Mouse (Mus musculus): Measurements from ENCODE around the gene Dhx34. TPM values are rescaled to one million over a fixed set of nuclear protein-coding genes. Genes with fewer than 3 reads are reported as not detected.
A peak's percentile ranks its signal among the peaks of the same experiment; 100 is the strongest.

Gene Dhx34
- total RNA-seq, 2 experiments from 2014 or later, result 7.5 to 9.9 TPM

DNA sequence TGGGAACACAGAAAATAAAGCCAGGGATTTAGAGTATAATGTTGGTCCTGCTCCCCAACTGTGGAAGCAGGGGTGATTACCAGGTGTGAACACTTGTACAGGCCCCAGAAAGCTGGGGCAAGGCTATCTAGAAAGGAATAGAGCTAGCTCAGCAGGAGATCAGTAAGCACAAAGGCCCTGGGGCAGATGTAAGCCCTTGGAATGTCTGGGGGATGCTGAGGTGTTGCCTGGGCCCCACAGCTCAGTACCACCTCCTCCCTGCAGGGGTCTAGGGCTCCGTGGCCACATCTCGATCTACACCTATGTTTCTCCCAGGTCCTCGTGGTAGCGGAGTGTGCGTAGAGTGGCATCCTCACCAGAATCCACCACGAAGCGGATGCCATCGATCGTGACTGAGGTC lies 7.9 kb downstream of the Dhx34 start:
- no peak for DNase-seq
- intact Hi-C loops (cut with DNase I), result loop anchor here (5.0 kb wide), 1 partner anchor 48 kb away; no protein-coding TSS in a partner anchor

DNA sequence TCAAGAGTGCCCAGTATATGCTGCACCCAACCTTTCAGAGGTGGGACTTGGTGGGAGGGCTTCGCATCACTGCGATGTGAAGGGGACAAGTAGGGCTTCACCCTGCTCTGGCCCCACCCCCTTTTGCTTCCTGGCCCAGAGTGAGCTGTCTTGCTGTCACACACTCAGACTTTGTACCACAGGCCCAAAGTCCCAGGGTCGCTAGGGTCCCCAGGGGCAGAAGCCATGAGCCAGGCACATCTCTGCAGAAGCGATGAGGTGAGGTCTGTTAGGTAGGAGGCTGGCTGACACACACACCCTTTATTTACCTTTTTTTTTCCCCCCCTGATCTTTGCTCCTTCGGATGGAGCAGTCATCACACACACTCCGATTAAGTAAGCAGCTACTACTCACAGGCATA lies 8.6 kb downstream of the Dhx34 start:
- no peak for DNase-seq
- intact Hi-C loops (cut with DNase I), result loop anchor here (5.0 kb wide), 1 partner anchor 49 kb away; no protein-coding TSS in a partner anchor

DNA sequence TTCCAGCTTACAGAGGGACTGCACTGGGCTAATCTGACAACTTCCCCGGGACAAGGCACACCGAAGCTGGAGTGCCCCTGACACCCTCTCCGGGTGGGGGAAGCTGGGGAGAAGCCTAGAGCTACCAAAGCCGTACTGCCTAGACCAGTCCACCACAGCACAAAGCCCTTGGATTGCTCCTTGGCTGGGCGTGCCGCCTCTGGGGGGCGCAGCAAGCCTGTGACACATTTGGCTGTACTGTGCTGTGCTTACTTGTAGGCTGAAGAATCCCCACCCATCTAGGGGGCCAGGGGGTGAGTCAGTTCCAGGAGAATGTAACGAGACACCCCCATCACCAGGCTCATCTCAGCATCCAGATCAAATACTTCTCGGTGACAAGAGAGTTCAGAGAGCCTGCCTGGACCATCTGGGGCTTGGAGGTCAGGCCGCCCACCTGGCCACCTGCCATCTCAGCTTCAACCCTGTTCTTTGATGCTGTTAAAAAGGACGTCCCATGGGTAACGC lies 10.9 kb downstream of the Dhx34 start:
- intact Hi-C loops (cut with DNase I), result loop anchor here (5.0 kb wide), 1 partner anchor 51 kb away; no protein-coding TSS in a partner anchor
- peak; percentile 20 to 31 for DNase-seq

DNA sequence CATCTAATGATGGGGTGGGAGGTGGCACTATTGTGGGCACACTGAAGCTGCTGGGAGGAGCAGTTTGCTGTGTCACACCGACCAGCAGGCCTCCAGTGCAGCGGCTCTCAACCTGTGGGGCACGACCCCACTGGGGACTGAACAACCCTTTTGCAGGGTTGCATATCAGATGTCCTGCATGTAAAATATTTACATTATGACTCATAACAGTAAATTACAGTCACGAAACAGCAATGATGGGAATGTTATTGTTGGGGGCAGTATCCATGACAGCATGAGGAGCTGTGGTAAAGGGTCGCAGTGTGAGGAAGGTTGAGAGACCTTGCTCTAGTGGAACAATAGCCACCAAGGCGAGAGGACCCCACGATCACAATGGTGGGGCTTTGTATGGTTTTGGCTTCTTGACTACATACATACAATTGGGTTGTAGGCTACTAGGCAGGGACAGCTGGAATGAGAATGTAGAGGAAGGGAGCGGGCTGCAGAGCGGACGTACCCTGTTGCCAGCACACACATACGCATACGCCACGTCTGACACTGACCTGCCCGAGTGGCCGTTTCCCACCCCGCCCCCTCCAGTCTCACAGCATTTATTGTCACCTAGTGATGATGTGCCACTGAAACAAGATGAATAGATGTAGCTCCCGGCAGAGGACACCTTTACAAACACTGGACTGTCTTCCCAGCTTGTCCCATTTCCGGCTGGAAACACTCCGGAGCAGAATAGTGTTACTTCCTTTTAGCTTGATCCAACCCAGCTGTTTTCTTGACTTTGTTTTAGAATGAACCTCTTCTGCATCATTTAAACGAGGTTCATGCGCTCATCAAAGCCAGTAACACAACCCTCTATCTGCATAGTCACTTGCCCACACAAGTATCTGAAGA lies 12.8 kb downstream of the Dhx34 start:
- no peak for DNase-seq
- intact Hi-C loops (cut with DNase I), result no loop called here

DNA sequence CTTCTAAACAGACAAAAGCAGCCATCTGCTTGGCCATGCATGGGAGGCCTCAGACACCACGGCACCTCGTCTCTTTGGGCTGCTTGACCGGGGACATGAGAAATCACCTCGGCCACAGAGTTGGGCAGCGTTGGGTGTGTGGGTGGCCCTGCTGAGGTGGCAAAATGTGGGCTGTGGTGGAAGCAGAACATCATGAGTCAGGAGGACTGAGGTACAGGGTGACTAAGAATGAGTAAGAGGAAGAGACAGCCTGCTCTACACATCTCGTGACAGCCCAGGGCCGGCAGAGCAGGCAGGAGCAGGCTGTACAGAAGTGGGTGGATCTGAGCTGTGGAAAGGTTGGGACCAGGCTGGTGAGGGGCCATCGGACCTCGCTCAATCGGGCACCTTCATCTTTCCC lies 14.3 kb downstream of the Dhx34 start:
- DNase-seq, result peak; percentile 15 to 17
- intact Hi-C loops (cut with DNase I), result no loop called here

DNA sequence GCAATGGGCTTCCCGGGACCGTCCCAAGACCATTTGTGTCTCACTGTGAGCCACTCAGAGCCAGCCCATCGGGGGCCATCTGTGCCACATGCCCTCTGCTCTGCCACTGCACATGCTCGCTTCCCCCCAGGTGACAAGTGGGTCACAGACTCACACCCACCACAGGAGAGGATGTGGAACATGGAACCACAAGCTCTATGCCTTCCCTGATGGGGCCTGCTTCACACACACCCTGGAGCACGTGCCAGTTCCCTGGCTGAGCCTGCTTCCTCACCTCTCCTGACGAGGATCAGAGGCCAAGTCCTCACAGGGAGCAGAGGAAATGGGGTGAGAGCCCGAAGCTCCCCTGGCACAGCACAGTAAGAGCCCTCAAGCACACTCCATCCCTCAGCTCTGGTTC lies 14.8 kb downstream of the Dhx34 start:
- intact Hi-C loops (cut with DNase I), result no loop called here

DNA sequence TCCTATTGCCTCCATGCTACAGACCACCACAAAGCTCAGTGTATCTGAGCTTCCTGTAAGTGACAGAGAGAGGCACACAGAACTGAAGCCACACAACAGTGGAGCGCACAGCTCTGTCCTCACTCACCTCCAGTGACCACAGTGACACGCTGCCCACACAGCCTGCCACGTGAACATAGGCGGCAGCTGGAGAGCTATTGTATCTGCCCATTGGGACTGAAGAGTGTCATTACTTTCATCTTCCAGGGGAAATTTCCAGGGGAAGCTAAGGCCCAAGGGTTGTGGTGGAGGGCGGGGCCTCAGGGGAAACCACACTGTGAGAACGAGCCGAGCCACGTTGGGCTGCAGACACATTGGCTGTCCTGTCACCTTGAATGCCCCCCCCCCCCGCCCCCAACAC lies 17.0 kb downstream of the Dhx34 start:
- DNase-seq, result no peak
- intact Hi-C loops (cut with DNase I), result no loop called here

More for the DNA sequence above, 14.8 kb downstream of the Dhx34 start:
- DNase-seq, result peak in 1 of 2 experiments; percentile 9

DNA sequence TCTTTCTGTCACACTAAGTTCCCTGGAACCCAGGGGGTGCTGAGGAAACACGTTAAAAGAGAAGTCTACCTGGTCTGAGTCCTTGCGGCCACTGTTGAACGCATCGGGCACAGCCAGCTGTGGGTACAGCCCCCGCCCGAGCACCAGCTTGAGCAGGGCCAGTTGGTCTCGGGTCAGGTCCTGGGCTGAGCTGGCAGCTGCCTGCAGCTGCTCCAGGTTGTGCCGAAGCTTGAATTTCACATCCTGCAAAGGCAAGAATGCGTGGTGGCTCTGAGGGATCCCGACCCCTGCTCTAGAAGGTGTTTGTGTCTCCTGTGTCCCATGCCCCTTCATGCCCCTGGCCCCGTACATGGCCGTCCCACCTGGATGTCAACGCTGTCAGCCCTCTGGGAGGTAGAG lies 18.3 kb downstream of the Dhx34 start:
- intact Hi-C loops (cut with DNase I), result no loop called here
- DNase-seq, result no peak

DNA sequence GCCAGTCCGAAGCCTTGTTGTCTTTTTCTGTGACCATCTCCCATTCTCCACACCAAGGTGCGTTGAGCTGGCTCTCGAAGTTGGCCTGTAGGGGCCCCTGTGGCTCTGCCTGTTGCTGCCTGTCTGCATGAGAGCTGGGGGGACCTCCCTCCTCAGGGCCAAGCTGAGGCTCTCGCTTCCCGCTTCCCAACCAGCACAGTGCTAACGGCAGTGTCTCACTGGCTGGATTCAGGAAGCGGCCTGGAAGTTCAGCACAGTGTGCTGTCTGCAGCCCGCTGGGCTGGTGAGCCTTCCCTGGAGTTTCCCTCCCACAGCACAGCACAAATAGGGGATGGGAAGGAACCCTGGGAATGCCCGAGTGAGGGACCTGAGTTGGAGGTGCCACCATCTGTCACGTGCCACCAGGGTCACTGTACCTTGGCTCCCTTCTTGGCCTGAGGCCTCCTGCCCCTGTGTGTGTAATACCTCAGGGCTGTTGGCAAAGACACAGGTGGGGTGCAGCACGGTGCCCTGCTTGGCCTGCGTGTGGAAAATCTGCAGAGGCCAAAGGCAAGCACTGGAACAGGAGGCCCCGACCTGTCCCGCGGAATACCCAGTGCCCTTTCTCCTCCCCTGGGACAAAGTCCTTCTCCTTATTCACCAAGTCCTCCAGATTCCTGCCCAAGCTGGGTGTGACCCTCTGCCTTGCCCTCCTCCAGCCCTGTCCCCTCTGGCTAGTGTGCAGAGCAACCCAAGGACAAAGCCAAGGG lies 18.9 kb downstream of the Dhx34 start:
- intact Hi-C loops (cut with DNase I), result no loop called here
- DNase-seq, result no peak

DNA sequence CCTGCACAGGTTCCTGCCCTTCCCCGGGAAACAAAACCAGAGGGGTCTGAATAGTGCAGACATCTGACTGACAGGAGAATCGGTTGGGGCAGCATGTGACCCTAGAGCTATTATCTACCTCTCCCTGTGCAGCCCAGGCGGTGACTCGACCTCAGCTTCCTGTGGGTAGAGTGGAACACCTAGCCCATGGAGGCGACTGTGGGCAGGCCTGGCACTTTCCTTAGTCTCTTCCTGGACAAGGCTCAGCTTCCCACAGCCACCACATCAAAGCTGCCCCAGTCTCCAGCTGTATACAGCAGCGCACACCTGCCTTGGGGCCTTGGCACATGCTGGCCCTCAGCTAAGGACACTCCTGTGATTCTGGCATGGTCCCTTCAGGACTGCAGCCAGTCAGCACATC lies 20.7 kb downstream of the Dhx34 start:
- DNase-seq, result no peak
- intact Hi-C loops (cut with DNase I), result no loop called here

DNA sequence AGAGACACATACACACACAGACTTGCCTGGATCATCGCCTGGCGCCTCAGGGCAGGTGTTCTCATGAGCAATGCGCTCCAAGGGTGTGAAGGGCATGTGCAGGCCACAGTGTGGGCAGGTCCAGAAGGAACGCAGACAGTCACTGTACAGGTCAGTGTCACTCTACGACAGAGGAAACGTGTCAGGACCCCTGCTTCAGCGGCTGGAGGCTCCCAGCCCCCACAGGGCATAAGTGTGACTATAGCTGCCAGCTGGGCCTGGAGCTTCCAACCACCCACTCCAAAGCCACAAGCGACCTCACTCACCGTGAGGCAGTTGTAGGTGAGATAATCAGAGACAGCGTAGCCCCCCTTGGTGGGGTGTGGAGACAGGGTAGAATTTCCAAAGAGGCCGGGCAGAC lies 23.3 kb downstream of the Dhx34 start:
- intact Hi-C loops (cut with DNase I), result no loop called here

DNA sequence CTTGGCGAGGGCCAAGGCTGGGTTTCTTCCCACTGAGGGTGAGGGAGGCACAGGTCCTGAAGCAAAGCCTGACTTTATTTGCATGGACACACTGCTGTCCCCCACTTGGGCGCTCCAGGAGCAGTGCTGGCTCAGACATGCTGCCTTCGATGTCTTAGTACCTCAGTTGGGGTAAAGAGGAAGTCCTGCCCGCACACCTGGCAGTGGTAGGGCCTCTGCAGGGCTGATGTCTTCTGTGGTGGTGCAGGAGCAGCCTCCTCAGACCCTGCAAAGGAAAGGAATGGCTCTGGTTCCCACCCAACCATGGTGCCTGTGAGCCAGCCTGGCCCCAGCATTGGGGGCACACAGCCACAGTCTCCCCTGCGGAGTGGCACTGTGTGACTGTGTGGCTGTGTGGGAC lies 24.7 kb downstream of the Dhx34 start:
- no peak for DNase-seq
- intact Hi-C loops (cut with DNase I), result no loop called here

More for the DNA sequence above, 23.3 kb downstream of the Dhx34 start:
- DNase-seq, result no peak

DNA sequence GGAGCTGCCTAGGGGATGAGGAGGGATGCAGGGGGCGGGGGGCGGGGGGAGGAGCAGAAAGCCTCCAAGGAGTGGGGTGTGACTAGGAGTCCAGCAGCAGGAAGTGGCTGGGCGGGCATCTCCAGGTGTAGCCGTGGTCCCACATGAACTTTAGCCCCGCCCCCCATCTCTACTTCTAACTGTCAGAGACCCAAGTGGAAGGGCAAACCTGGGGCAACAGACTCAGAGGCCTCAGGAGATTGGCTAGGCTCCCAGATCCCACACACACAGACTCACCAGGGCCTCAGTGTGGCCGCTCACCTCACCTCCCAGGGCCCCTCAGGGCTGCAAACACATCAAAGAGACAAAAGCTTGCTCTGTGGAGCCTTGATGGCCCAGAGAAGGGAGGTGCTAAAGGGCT lies 25.2 kb downstream of the Dhx34 start:
- intact Hi-C loops (cut with DNase I), result no loop called here
- no peak for DNase-seq

DNA sequence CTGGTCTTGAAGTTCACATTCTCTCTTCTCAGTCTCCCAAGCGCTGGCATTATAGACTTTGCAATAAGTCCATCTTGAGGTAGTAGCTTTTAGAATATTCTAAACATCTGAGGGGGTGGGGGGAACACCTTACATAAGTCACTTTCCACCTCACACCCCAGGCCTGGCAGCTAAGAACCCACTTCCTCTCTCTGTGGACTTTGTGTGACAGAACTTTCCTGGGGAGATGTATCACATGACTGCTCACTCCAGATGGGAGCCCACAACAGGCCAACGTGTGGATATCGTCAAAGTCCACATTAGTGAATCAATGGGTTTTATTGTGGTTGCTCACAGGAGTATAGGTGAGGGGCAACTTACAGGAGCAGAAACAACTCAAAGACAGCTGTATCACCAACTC lies 28.1 kb downstream of the Dhx34 start:
- no peak for DNase-seq
- intact Hi-C loops (cut with DNase I), result no loop called here

DNA sequence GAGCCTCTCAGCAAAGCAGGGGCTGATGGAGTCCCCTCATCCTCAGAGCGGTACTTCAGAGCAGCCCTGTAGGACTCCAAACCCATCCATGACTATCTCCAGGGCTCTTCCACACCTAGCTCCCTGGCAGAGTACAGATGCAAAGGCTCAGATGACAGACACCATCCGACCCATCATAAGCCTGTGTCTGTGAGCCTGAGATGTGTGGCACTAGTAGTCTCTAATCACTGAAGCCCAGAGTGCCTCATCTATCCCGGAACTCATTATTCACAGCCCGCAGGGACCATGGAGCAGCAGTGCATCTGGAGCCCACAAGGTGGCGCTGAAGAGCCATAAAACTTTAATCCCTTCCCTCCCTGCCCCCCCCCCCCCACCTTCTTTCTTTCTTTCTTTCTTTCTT lies 29.5 kb downstream of the Dhx34 start:
- DNase-seq, result peak; percentile 76 to 89
- intact Hi-C loops (cut with DNase I), result loop anchor here (1.0 kb wide), 1 partner anchor 71 kb away; no protein-coding TSS in a partner anchor

DNA sequence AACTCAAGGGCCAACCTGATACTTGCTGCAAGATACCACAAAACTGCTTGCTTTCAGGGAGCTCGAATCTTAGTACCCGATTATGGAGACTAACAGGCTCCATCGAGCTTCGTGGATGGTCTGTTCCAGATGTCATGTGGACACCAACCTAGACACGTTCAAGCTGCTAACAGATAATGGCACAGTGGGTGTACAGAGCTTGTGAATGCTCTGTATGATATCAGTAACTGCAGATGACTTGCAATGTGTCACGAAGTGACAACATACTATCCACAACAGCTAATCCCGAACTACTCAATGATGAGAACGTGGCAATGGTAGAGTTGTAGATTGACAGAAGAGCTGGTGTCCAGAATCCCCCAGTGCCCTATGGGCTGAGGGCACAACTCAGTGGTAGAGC lies 34.3 kb downstream of the Dhx34 start:
- DNase-seq, result no peak
- intact Hi-C loops (cut with DNase I), result no loop called here

DNA sequence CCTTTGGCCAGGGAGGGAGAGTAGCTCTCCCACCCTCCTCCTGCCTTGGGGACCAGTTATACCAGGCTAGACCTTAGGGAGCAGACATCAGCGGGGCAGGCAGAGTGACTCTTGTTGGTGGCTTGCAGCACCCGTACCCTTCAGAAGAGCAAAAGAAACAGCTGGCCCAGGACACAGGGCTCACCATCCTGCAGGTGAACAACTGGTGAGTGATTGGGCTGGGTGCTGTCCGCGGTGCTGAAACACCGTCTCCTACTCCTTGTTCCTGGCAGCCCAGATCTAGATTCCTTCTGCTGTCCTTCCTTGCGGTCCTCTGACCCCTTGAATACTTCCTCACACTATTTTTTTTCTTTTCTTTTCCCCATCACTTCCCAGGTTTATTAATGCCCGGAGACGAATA lies 38.2 kb downstream of the Dhx34 start:
- intact Hi-C loops (cut with DNase I), result no loop called here
- peak; percentile 69 to 75 for DNase-seq

DNA sequence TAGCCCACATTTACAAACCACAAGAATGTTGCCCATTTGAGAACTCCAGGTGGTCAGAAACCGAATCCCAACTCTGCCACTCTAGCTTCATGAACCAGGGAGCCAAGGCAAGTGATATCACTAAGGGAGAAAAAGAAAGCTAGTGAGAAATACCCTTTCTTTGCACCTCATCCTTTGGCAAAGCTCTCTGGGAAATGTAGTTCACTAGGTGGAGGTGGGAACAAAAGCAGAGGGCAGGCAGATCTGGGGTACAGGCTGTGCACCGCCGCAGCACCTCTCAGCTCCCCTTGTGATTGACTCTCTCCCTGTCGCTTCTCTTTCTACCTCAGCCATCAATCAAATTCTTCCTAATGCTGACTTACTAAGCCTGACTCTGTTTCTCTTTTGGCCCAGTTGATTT lies 43.7 kb downstream of the Dhx34 start:
- intact Hi-C loops (cut with DNase I), result no loop called here

DNA sequence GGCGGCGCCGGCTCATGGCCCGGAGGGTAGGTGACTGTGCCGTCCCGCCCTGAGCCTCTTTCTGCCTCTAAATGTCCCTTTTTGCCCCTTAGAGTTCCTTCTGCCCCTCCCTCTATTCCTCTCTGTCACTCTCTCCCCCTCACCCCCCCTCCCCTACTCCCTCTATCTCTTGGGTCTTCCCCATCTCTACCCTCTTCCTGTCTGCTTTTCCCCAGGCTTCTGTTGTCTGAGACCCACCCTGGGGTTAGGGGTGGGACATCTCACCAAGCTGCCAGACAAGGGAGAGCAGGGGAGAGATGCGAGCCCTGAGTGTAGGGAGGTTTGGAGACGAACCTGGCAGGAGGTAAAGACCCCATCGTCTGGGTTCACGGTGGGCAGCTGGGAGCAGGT lies 46.3 kb downstream of the Dhx34 start:
- no peak for DNase-seq
- intact Hi-C loops (cut with DNase I), result no loop called here

More for the DNA sequence above, 43.7 kb downstream of the Dhx34 start:
- DNase-seq, result no peak

DNA sequence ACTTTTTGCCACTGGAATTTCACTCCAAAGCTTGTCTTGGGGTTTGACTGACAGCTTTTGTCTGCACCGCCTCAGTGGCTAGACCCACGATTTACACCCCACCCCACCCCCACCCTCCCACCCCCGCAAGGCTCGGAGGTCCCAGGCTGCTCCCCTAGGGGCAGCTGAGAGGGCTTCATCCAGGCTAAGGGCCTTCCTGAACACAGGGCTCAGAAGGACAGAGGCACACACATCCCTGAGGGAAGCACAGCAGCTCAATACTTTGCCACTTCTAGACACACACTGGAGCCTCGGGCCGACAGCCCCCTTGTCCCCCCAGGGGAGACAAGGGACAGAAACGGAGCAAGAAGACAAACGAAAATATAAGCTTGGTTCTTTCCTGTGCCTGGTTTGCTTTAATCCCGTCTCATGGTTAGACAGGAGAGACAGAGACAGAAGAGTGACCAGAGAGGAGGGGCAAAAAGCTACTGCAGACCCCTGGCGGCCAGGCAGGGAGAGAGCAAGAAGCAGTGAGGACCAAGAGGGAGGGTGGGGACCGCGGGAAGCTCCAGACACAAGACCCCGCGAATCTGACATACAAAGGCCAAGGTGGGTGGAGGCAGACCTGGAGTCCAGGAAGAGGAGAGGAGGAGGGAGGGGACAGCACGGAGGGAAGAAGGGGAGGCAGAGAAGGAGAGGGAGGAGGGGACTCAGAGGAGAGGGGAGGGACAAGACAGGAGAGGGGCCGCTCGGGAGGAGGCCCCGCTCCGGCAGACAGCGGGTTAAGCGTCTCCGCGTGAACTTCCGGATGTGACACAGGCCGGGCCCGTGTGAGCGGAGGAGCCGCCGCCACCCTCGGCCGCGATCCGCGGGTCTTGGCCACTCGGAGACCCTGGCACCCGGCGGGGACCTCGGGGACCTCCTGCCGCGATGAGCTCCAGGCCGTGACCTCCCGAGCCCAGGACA lies 47.0 kb downstream of the Dhx34 start, which contains the start of gene Meis3:
TSS of gene Meis3 (plus strand) at position 494 of the 945 bp plus-strand sequence.
- DNase-seq, result peak; percentile 58 to 66
- intact Hi-C loops (cut with DNase I), result no loop called here

Data from heart, postnatal 10 days (tissue).